Mouse (Mus musculus) kidney, adult 2 months (tissue): ENCODE measurements around the gene Ccdc142.

Experiments
- CTCF ChIP-seq: fragments of 200-500 bp; conservative IDR thresholded peaks from 2 replicates; pipeline ENCODE4 v1.5.1; 2011; ENCODE audit warnings: low read depth, mild to moderate bottlenecking, control low read depth, low read length, moderate library complexity, mixed read lengths; ENCODE audit not compliant: insufficient read depth, insufficient read length
- POLR2A ChIP-seq: fragments of 200-500 bp; IDR thresholded peaks from one replicate; pipeline ENCODE4 v1.6.1; 2011; ENCODE audit warnings: low read depth, low read length, control low read depth

GRCm38 (mm10) chr6:83086121-83087035, 15.0 kb upstream of the Ccdc142 start, which contains the start of gene Lbx2:
- TF ChIP-seq CTCF (no peak), POLR2A (no peak)
